8 mouse cellular contexts compared by ENCODE assay signal in genomic region chr10:85598603-85599542, GRCm38 (mm10).
DNase-seq lines count a peak whose midpoint lies in the region; ATAC-seq and TF ChIP-seq lines count a peak whose summit lies in the region.

No protein-coding gene starts in this region.

- H3K4me2 ChIP-seq in lung, embryonic 16.5 days (ENCODE audit: low read depth, low read length): peak overlapping the region; percentile 83
- peak overlapping the region; percentile 88 for H3K4me2 ChIP-seq in limb, embryonic 13.5 days (replicated peaks)
- peak overlapping the region; percentile 69 for H3K4me2 ChIP-seq in neural tube, embryonic 14.5 days (ENCODE audit: low read depth, low read length)

- H3K36me3 ChIP-seq in lung, embryonic 16.5 days (ENCODE audit: control insufficient read depth, insufficient read depth, low read length): no peaks in the 10 kb centered on the region
- no peaks in the 10 kb centered on the region; the same call in 1 of the 2 replicates for H3K36me3 ChIP-seq in limb, embryonic 13.5 days
- no peaks in the 10 kb centered on the region for H3K36me3 ChIP-seq in neural tube, embryonic 14.5 days (ENCODE audit: control insufficient read depth, insufficient read depth, low read length)

- WGBS in lung, embryonic 16.5 days: under 1% methylated on average over 41 of the region's 41 CpGs
- 3% methylated on average over 41 of the region's 41 CpGs for WGBS in lung, adult 2 months
- 2% methylated on average over 40 of the region's 41 CpGs for WGBS in limb, embryonic 13.5 days
- under 1% methylated on average over 37 of the region's 41 CpGs for WGBS in neural tube, embryonic 14.5 days

- no peak for TF ChIP-seq POLR2A in lung, adult 2 months (IDR thresholded peaks at IDR 0.05; ENCODE audit: borderline replicate concordance, extremely low read depth, low read depth, low read length)

- no peak for TF ChIP-seq CTCF in lung, adult 2 months (IDR thresholded peaks at IDR 0.05; ENCODE audit: insufficient read depth, low read length)

- ATAC-seq in lung, embryonic 16.5 days (ENCODE audit: low read depth): peak; percentile 62; the same call in 1 of the 2 replicates
- ATAC-seq in granulocyte monocyte progenitor cell, adult 5-6 weeks (replicated peaks; ENCODE audit: poor library complexity, severe bottlenecking): peak; percentile 62
- ATAC-seq in limb, embryonic 13.5 days (ENCODE audit: low FRiP score, low read depth): peak; percentile 74
- ATAC-seq in neural tube, embryonic 14.5 days (ENCODE audit: low read depth): peak; percentile 76

- no peak for DNase-seq in lung, adult 2 months
- DNase-seq in embryo, embryonic 10 days (ENCODE audit: low spot score): peak; percentile 60
- no peak for DNase-seq in adipocyte (ENCODE audit: low spot score)
- no peak for DNase-seq in MN1 (ENCODE audit: low spot score)

- peak overlapping the region; percentile 49 for H3K4me3 ChIP-seq in lung, embryonic 16.5 days (ENCODE audit: low read length)
- H3K4me3 ChIP-seq in lung, adult 2 months (replicated peaks; ENCODE audit: extremely low read depth, low read depth, low read length): no peak overlapping the region
- peak overlapping the region; percentile 50 for H3K4me3 ChIP-seq in limb, embryonic 13.5 days
- H3K4me3 ChIP-seq in neural tube, embryonic 14.5 days (ENCODE audit: low read depth, low read length): peak overlapping the region; percentile 47

- no peak overlapping the region for H3K27ac ChIP-seq in lung, embryonic 16.5 days (ENCODE audit: low read length)
- no peak overlapping the region for H3K27ac ChIP-seq in limb, embryonic 13.5 days
- peak overlapping the region; percentile 69 for H3K27ac ChIP-seq in neural tube, embryonic 14.5 days (ENCODE audit: low read depth, low read length)

- H3K9ac ChIP-seq in lung, embryonic 16.5 days (ENCODE audit: low read length): peak overlapping the region; percentile 57
- H3K9ac ChIP-seq in limb, embryonic 13.5 days: peak overlapping the region; percentile 63
- peak overlapping the region; percentile 61 for H3K9ac ChIP-seq in neural tube, embryonic 14.5 days (replicated peaks; ENCODE audit: low read depth, low read length)

- peaks cover 9% of the 10 kb centered on the region for H3K4me1 ChIP-seq in lung, embryonic 16.5 days (replicated peaks; ENCODE audit: control insufficient read depth, insufficient read depth, low read length)
- no peaks in the 10 kb centered on the region; the same call in 1 of the 2 replicates for H3K4me1 ChIP-seq in lung, adult 2 months (ENCODE audit: control insufficient read depth, insufficient read depth, low read length)
- H3K4me1 ChIP-seq in limb, embryonic 13.5 days: peaks cover 11% of the 10 kb centered on the region
- H3K4me1 ChIP-seq in neural tube, embryonic 14.5 days (ENCODE audit: control insufficient read depth, insufficient read depth, low read length): no peaks in the 10 kb centered on the region

- H3K9me3 ChIP-seq in lung, embryonic 16.5 days (ENCODE audit: control insufficient read depth, low read length): no peaks in the 10 kb centered on the region
- no peaks in the 10 kb centered on the region for H3K9me3 ChIP-seq in limb, embryonic 13.5 days
- no peaks in the 10 kb centered on the region for H3K9me3 ChIP-seq in neural tube, embryonic 14.5 days (ENCODE audit: control insufficient read depth, low read length)

- H3K27me3 ChIP-seq in lung, embryonic 16.5 days (ENCODE audit: control insufficient read depth, insufficient read depth, low read depth, low read length): peaks cover 4% of the 10 kb centered on the region; the same call in 1 of the 2 replicates
- peaks cover 10% of the 10 kb centered on the region; the same call in 1 of the 2 replicates for H3K27me3 ChIP-seq in limb, embryonic 13.5 days
- H3K27me3 ChIP-seq in neural tube, embryonic 14.5 days (ENCODE audit: control insufficient read depth, insufficient read depth, low read length): no peaks in the 10 kb centered on the region
